Mouse (Mus musculus): Measurements from ENCODE around the gene Nat10.

DNA sequence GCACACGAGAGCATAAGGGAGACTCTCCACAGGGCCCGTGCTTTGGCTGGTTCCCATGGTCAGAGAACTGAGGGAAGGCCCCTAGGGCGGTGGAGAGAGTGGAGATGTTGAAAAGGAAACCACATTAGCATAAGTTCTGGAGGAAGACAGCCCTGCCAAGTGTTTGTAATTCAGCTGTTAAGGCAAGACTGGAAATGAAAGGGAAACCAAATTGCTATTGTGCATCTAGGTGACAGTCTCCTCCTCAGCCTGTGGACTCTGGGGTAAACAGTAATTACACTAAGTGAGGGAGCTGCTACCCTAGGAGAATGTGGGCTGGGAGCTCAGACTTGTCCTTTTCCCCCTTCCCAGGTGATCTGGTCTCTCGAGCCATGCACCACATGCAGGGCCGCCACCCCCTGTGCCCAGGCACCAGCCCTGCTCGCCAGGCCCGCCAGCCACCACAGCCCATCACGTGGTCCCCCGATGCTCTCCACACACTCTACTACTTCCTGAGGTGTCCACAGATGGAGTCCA, 78.1 kb downstream of the Nat10 start:
- TF ChIP-seq CTCF (IDR thresholded peaks at IDR 0.05; ENCODE audit: control insufficient read depth, insufficient read depth, low read length), result no peak
- no peak for TF ChIP-seq POLR2A (IDR thresholded peaks at IDR 0.05; ENCODE audit: borderline replicate concordance, control insufficient read depth, low read depth, low read length)

All from bone marrow, adult 2 months (tissue).